Mouse (Mus musculus) common myeloid progenitor, adult 5-6 weeks (primary cell): Measurements from ENCODE around the gene Hnrnph1. TPM values are rescaled to one million over a fixed set of nuclear protein-coding genes. Genes with fewer than 3 reads are reported as not detected.

Source experiments
- total RNA-seq: library from RNA; stranded (forward); fragments of 200-1000, 187-1606 nt; gene quantifications from 2 replicates; pipeline ENCODE4 v1.2.3, GENCODE M21; 2017

Hnrnph1 gene
- total RNA-seq, 1 experiment from 2014 or later = 1,045 TPM

Other genes starting within 250 kb of the Hnrnph1 start
- gene Tbc1d9b, start 245.6 kb upstream of the Hnrnph1 start, total RNA-seq = 55.6 and 56.0 TPM in 2 replicates
- 9.1 and 11.9 TPM in 2 replicates for gene Mrnip, start 202.5 kb upstream of the Hnrnph1 start, total RNA-seq
- gene Sqstm1, start 166.2 kb upstream of the Hnrnph1 start, total RNA-seq = 246 and 349 TPM in 2 replicates
- 14.1 and 16.4 TPM in 2 replicates for gene Mgat4b, start 166.1 kb upstream of the Hnrnph1 start, total RNA-seq
- gene Ltc4s, start 138.4 kb upstream of the Hnrnph1 start, total RNA-seq = 3.6 and 5.0 TPM in 2 replicates
- gene Maml1, start 84.7 kb upstream of the Hnrnph1 start, total RNA-seq = 6.4 and 9.0 TPM in 2 replicates
- 1,004 and 1,241 TPM in 2 replicates for gene Canx, start 51.3 kb upstream of the Hnrnph1 start, total RNA-seq
- not detected in 2 replicates for gene Cby3, start 22.5 kb upstream of the Hnrnph1 start, total RNA-seq
- gene Rufy1, start 54.1 kb downstream of the Hnrnph1 start, total RNA-seq = 39.4 and 39.7 TPM in 2 replicates
- gene Adamts2, start 225.1 kb downstream of the Hnrnph1 start, total RNA-seq = not detected in 2 replicates